Mouse (Mus musculus) thymus, postnatal 0 days (tissue): ENCODE results near the gene Spint4. TPM values are rescaled to one million over a fixed set of nuclear protein-coding genes. Genes with fewer than 3 reads are reported as not detected.
"Not testable (repeated sequence)": the region's sequence is repeated elsewhere in the genome, so short reads cannot be mapped to it uniquely, and the experiment has no call there.

Source experiments
- DNase-seq: peaks from one replicate; pipeline ENCODE4 v3.0.0-alpha.2; 2015; ENCODE audit warnings: low spot score
- polyA plus RNA-seq: library from polyadenylated mRNA; unstranded; fragments of >200 nt; fragmentation: Nextera tagmentation; extraction: Ambion mirVana; gene quantifications from 2 replicates; pipeline ENCODE4 v1.2.1, GENCODE M21; 2015

The Spint4 gene
- polyA plus RNA-seq = not detected in 2 replicates

DNA sequence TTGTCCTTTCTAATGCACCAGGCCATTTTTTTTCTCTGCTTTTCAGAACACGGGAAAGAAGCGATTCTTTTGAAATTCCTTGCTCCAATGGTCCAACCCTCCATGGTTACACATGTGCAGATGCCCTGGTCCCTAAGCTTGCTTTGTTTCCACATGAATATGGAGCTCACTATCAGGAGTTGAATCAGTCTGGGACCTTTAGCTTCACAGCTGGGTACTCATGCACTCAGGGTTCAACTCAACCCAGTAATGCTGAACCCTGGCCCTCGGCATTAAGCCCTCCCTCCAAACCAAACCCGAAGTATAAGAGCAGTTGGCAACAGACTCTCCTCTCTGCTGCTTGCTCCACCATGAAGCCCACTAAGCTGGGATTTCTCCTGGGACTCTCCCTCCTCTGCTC, at the start of gene Spint4:
Gene Spint4 (plus strand): TSS at position 301 of the 400 bp plus-strand sequence.
- no peak for DNase-seq

- DNase-seq = peak; percentile 37
Measured at GRCm38 (mm10) chr2:164655858-164656257, 42.4 kb upstream of the Spint4 start, which contains the start of gene Wfdc10. Gene Wfdc10, plus strand, starts transcription at chr2:164656046.

- DNase-seq = no peak
Measured at GRCm38 (mm10) chr2:164656483-164656882, 41.8 kb upstream of the Spint4 start, which contains the start of gene Wfdc9. Gene Wfdc9, minus strand, starts transcription at chr2:164656583.

DNA sequence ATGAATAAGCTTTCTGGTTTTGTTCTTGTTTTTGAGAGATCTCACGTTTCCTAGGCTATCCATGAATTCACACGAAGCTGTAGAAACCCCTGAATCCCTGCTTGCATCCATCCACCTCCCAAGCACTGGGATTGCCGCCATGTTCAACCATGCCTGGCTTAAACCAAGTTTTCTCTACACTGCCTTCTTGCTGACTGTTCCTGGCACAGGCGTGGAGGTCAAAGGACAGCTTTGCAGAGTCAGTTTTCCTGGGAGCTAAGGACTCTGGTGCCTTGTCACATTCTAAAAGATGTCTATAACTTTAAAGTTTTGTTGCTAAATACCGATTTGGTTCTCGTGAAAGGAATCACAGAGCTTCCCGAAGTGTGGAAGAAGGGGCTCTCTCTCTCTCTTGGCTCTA, 33.5 kb upstream of the Spint4 start:
- no peak for DNase-seq

DNA sequence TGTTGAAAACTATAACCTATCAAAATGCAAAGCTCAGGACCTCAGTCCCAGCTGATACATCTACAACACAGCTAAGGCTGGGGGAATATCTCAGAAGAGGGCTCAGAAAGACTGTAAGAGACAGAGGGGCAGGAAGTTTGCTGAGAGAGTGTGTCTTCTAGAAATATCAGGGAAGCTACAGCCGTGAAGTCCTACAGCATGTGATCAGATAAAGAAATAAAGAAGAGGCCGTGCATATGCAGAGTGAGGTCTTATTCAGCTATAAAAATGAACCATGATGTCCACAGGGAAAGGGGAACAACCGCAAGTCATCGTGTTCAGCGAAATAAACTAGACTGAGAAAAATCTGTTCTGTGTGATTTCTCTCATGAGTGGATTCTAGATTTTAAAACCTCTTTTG, 28.0 kb upstream of the Spint4 start:
- no peak for DNase-seq

DNA sequence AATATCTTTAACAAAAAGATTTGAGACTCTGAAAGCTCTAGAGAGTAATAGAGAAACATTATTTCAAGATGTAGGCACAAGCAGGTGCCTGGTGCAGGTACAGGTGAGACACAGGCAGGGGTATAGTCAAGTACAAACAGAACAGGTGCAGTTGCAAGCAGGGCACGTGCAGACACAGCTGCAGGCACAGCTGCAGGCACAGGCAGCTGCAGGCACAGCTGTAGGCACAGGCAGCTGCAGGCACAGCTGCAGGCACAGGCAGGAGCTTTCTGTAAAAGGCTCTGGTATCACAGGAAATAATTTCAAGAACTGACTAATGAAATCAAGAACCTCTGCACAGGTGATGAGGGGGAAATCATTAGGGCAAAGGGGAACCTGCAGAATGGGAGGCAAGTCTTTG, 27.4 kb upstream of the Spint4 start:
- DNase-seq = no peak

DNA sequence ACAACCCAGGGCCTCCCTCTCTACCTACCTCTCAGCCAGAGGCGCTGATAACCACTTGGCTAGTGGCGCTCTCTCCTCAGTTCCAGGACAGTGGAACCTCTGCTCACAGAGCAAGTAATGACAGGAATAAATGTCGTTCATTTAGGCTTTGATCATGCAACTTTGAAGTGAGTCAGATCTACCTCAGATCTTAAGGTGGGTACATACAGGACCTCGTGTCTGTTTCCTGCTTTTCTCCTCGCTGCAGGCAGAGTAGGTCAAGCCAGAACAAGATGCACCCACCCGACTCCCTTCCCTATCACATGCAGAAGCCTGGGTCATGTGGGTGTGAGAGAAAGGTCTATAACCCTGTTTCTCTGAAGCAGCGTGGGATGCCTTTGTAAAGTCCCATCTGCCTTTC, 24.3 kb upstream of the Spint4 start, which contains the start of gene Wfdc11:
Gene Wfdc11 (minus strand): TSS at position 101 of the 400 bp plus-strand sequence.
- DNase-seq = no peak

GRCm38 (mm10) chr2:164676103-164676502, 22.2 kb upstream of the Spint4 start:
- no peak for DNase-seq

DNA sequence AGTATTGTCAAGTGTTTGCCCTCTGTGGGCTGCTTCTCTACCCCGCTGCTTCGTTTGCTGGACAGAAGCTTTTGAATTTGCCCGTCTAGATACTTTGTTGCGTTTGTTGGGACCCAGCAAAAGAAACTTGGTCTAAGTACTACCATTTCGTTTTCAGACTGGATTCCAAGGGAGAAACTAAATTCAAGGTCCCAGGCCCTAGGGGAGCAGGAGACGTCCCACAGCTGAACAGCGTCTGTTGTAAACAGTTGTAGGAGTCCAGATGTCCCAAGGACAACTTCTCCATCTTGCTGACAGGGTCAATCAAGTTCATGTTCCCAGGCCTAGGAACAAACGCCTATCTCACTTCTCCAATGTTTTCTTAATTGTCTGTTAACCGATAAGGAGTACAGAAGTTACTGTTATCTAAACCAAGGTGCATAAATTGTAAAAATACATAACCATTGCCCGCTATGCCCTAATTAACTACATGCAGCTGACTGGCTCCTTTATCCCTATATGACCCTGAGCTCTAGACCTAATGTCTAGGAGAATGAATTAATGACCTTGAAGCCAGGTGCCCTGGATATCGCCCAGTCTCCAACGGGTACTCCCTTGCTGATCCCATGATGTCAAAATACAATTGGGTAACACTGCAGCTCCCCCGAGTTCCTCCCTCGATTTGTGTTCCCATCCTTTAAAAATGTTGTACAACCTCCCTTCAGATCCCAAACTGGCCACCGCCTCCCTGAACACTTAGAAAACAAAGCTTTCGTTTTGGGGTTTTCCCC, 21.2 kb upstream of the Spint4 start:
- DNase-seq = no peak

GRCm38 (mm10) chr2:164678848-164679625, 19.3 kb upstream of the Spint4 start:
- peak; percentile 91 for DNase-seq

DNA sequence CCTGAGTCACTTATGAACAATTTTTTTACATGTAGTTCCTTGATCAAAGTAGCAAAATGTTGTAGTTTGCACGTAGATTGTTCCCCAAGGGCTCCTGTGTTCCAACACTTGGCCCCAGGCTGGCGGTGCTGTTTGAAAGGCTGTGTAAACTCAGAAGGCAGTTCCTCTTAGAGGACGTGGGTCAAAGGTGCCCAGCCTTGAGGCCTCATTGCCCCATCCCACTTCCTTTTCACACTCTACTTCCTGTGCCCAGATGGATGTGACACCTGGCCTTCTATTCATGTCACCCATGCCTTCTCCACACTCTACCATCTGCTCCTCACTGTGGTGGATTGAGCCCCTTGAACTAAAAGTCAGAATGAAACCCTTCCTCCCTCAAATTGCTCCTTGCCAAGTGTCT, 18.4 kb upstream of the Spint4 start:
- peak; percentile 73 for DNase-seq

DNA sequence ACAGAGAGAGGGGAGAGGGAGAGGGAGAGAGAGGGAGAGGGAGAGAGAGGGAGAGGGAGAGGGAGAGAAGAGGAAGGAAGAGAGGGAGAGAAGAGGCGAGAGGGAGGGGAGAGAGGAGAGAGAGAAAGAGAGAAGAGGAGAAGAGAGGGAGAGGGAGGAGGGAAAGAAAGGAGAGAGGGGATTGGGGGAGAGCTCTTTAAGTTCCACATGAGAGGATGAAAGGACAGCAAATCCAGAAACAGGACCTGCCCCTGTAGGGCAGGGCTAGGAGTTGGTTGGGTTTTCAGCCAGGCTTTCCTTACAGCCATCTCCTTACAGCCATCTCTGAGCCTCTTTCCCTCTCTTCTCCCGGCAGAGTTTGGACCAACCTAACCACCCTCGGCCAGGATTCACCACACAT, 13.5 kb upstream of the Spint4 start, which contains the start of gene Wfdc13:
Gene Wfdc13 (plus strand): TSS at position 301 of the 400 bp plus-strand sequence.
- no peak for DNase-seq

GRCm38 (mm10) chr2:164700959-164701358, 2.7 kb downstream of the Spint4 start:
- no peak for DNase-seq

- DNase-seq = no peak
Measured at GRCm38 (mm10) chr2:164701761-164702160, 3.5 kb downstream of the Spint4 start.

GRCm38 (mm10) chr2:164704235-164704634, 5.9 kb downstream of the Spint4 start:
- no peak for DNase-seq

DNA sequence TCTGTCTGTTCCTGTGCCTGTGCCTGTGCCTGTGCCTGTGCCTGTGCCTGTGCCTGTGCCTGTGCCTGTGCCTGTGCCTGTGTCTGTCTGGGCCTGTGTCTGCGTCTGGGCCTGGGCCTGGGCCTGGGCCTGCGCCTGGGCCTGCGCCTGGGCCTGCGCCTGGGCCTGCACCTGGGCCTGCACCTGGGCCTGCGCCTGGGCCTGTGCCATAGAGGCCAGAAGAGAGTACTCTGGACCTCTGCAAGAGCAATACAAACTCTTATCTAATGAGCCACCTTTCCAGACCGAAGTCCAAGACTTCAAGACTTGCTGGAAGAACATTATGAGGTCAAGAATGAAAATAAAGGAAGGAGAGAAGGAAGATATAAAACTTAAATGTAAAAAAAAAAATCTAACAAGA, 7.0 kb downstream of the Spint4 start:
- DNase-seq = no peak

DNA sequence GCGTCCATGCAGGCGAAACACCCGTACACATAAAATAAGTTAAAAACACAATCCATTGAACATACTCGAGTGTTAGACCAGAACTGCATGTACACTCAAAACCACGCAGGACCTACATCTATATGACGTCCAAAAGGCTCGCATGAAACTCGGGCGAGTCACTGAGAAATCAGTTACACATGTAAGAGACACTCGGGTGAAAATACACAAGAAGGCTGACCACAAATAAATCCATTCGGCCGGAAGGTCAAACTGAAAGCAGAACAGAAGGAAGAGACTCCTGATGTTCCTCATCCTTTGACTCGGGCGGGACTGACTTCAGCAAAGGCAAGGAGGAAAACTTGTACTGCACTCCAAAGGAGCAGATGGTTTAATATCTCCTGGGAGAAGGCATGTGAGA, 7.7 kb downstream of the Spint4 start:
- no peak for DNase-seq

- DNase-seq = no peak
Measured at GRCm38 (mm10) chr2:164715005-164715404, 16.7 kb downstream of the Spint4 start, which contains the start of gene Spint5. Gene Spint5, plus strand, starts transcription at chr2:164715305.

- DNase-seq = not testable (repeated sequence)
Measured at GRCm38 (mm10) chr2:164716194-164716786, 18.0 kb downstream of the Spint4 start.

DNA sequence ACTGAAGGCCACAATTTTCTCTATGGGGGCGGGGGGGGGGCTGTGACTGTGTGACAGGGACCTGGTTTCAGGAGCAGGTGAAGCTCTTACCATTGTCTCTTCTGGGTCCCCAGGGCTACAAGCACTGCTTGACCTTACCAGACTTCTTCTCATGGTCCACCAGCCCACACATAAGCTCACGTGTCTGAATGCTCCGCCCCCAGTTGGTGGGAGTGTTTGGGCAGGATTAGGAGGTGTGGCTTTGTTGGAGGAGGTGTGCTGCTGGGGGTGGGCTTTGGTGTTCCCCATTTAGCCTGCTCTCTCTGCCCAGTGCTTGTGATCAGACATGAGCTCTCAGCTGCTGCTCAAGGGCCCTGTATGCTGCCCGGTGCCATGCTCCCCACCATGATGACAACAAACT, 25.0 kb downstream of the Spint4 start:
- no peak for DNase-seq

DNA sequence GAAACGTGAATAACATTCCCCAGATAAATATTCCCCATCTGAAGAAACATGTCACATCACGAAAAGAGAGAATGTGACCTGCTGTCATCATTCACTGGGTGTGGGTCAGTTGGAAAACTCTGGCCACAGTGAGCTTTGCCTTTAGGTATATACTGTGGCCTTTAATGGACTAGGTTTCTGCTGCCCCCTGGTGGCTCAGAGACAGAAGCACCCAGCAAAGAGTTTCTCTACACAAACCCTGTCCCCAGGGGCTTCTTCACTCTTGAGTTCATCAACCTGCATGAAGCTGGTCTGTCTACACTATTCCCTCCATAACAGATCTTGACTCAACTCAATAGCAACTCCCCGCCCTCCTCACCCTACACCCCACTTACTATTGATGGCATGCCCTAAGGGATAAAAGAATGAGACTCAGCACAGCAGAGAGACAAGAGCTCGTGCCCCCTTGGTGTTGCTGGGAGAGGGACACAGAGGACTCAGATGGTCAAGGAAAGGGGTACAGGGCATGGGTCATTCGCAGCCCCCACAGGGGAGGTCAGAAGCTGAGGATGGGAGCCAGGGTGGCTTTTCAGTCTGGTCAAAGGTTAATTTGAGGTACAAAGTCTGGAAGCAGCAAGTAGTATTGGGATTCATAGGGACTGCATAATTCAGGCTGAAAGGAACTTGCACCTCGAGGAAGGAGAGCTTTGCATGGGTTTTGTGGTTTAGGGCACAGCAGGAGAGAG, 27.8 kb downstream of the Spint4 start:
- DNase-seq = peak; percentile 66
